Mouse (Mus musculus) midbrain, embryonic 12.5 days (tissue): ENCODE measurements around the gene Defb22. TPM values are rescaled to one million over a fixed set of nuclear protein-coding genes. Genes with fewer than 3 reads are reported as not detected.

Experiments
- ATAC-seq: fragments of 200-750 bp; cut with Nextera tagmentation; 2 replicates; pipeline ENCODE4 v1.8.0; 2017; ENCODE audit warnings: low read depth, moderate TSS enrichment, moderate library complexity; ENCODE audit not compliant: low FRiP score
- H3K27ac ChIP-seq: fragments of 300-500 bp; sonication (generic); replicated peaks from 2 replicates; pipeline ENCODE4 v1.5.1; 2016; ENCODE audit warnings: mild to moderate bottlenecking
- H3K27me3 ChIP-seq: fragments of 300-500 bp; sonication (generic); 2 replicates; pipeline ENCODE4 v1.6.1; 2016; ENCODE audit warnings: mild to moderate bottlenecking
- H3K36me3 ChIP-seq: fragments of 300-500 bp; sonication (generic); 2 replicates; pipeline ENCODE4 v1.6.1; 2016
- H3K4me1 ChIP-seq: fragments of 300-500 bp; sonication (generic); 2 replicates; pipeline ENCODE4 v1.6.1; 2016
- H3K4me2 ChIP-seq: fragments of 300-500 bp; sonication (generic); replicated peaks from 2 replicates; pipeline ENCODE4 v1.6.1; 2016; ENCODE audit warnings: mild to moderate bottlenecking, moderate library complexity
- H3K4me3 ChIP-seq: fragments of 300-500 bp; sonication (generic); 2 replicates; pipeline ENCODE4 v1.5.1; 2016; ENCODE audit warnings: mild to moderate bottlenecking
- H3K9ac ChIP-seq: fragments of 300-500 bp; sonication (generic); replicated peaks from 2 replicates; pipeline ENCODE4 v1.6.1; 2016; ENCODE audit warnings: mild to moderate bottlenecking, moderate library complexity
- H3K9me3 ChIP-seq: fragments of 300-500 bp; sonication (generic); 2 replicates; pipeline ENCODE4 v1.6.1; 2016; ENCODE audit warnings: mild to moderate bottlenecking
- WGBS: fragments of 180-500 bp; shearing (Covaris S2); methylation state at CpG from one replicate; pipeline ENCODE4 v1.1.7; 2016; 5-methylcytosine and 5-hydroxymethylcytosine counted together
- polyA plus RNA-seq: library from polyadenylated mRNA; unstranded; fragments of >200 nt; fragmentation: Nextera tagmentation; extraction: Ambion mirVana; gene quantifications from 2 replicates; pipeline ENCODE4 v1.2.1, GENCODE M21; 2016

Gene Defb22
- polyA plus RNA-seq, result not detected in 2 replicates

GRCm38 (mm10) chr2:152490038-152490437 is at the start of gene Defb22:
Defb22 (minus strand) TSS chr2:152490138.
- no peak within 1 kb of the TSS for H3K27ac ChIP-seq
- H3K4me2 ChIP-seq, result no peak within 1 kb of the TSS

GRCm38 (mm10) chr2:152517981-152518380 is 28.0 kb upstream of the Defb22 start, which contains the start of gene Defb28:
Defb28 (plus strand) TSS chr2:152518255.
- Histone ChIP-seq H3K9ac (no peak within 1 kb of the TSS), H3K27ac (no peak within 1 kb of the TSS), H3K9me3 (no peaks in the 10 kb centered on the region), H3K27me3 (no peaks in the 10 kb centered on the region), H3K4me1 (no peaks in the 10 kb centered on the region), H3K4me2 (no peak within 1 kb of the TSS), H3K4me3 (no peak within 1 kb of the TSS), H3K36me3 (no peaks in the 10 kb centered on the region)
- no peak for ATAC-seq
- WGBS, result 79% methylated on average over 4 of the region's 4 CpGs

More at GRCm38 (mm10) chr2:152490038-152490437, at the start of gene Defb22:
- no peaks in the 10 kb centered on the region for H3K36me3 ChIP-seq
- no peaks in the 10 kb centered on the region for H3K27me3 ChIP-seq
- ATAC-seq, result no peak
- no peaks in the 10 kb centered on the region for H3K9me3 ChIP-seq
- H3K4me3 ChIP-seq, result no peak within 1 kb of the TSS
- H3K4me1 ChIP-seq, result no peaks in the 10 kb centered on the region
- no peak within 1 kb of the TSS for H3K9ac ChIP-seq

- Histone ChIP-seq H3K4me3 (no peak overlapping the region), H3K9me3 (no peaks in the 10 kb centered on the region), H3K27ac (no peak overlapping the region), H3K4me2 (no peak overlapping the region), H3K27me3 (no peaks in the 10 kb centered on the region), H3K4me1 (no peaks in the 10 kb centered on the region), H3K36me3 (no peaks in the 10 kb centered on the region), H3K9ac (no peak overlapping the region)
- WGBS, result 74% methylated on average over 4 of the region's 4 CpGs
- no peak for ATAC-seq
Measured at GRCm38 (mm10) chr2:152516084-152516483, 26.1 kb upstream of the Defb22 start.

- Histone ChIP-seq H3K4me1 (no peaks in the 10 kb centered on the region), H3K9me3 (no peaks in the 10 kb centered on the region), H3K9ac (no peak within 1 kb of the TSS), H3K27me3 (no peaks in the 10 kb centered on the region), H3K36me3 (no peaks in the 10 kb centered on the region), H3K27ac (no peak within 1 kb of the TSS), H3K4me2 (no peak within 1 kb of the TSS), H3K4me3 (no peak within 1 kb of the TSS)
- WGBS, result 71% methylated on average over 1 of the region's 1 CpGs
- no peak for ATAC-seq
Measured at GRCm38 (mm10) chr2:152511592-152511991, 21.7 kb upstream of the Defb22 start, which contains the start of gene Defb26. Defb26 (minus strand) TSS chr2:152511692.

- H3K27me3 ChIP-seq, result no peaks in the 10 kb centered on the region
- 81% methylated on average over 2 of the region's 2 CpGs for WGBS
- H3K4me2 ChIP-seq, result no peak overlapping the region
- H3K27ac ChIP-seq, result no peak overlapping the region
- no peak overlapping the region for H3K4me3 ChIP-seq
- H3K9ac ChIP-seq, result no peak overlapping the region
- no peaks in the 10 kb centered on the region for H3K9me3 ChIP-seq
- no peaks in the 10 kb centered on the region for H3K36me3 ChIP-seq
- no peak for ATAC-seq
- H3K4me1 ChIP-seq, result no peaks in the 10 kb centered on the region
Measured at GRCm38 (mm10) chr2:152503950-152504349, 14.0 kb upstream of the Defb22 start.

GRCm38 (mm10) chr2:152500863-152501229 is 10.9 kb upstream of the Defb22 start:
- Histone ChIP-seq H3K27me3 (no peaks in the 10 kb centered on the region), H3K9me3 (no peaks in the 10 kb centered on the region), H3K4me3 (no peak overlapping the region), H3K27ac (no peak overlapping the region), H3K4me2 (no peak overlapping the region), H3K4me1 (no peaks in the 10 kb centered on the region), H3K36me3 (no peaks in the 10 kb centered on the region), H3K9ac (no peak overlapping the region)
- 74% methylated on average over 6 of the region's 6 CpGs for WGBS
- no peak for ATAC-seq

- Histone ChIP-seq H3K27me3 (no peaks in the 10 kb centered on the region), H3K4me2 (no peak overlapping the region), H3K36me3 (no peaks in the 10 kb centered on the region), H3K9ac (no peak overlapping the region), H3K4me3 (no peak overlapping the region), H3K9me3 (no peaks in the 10 kb centered on the region), H3K4me1 (no peaks in the 10 kb centered on the region), H3K27ac (no peak overlapping the region)
- no peak for ATAC-seq
- WGBS, result 79% methylated on average over 7 of the region's 7 CpGs
Measured at GRCm38 (mm10) chr2:152500204-152500862, 10.4 kb upstream of the Defb22 start.

GRCm38 (mm10) chr2:152498020-152498419 is 8.1 kb upstream of the Defb22 start:
- no peak for ATAC-seq
- Histone ChIP-seq H3K27ac (no peak overlapping the region), H3K27me3 (no peaks in the 10 kb centered on the region), H3K9me3 (no peaks in the 10 kb centered on the region), H3K9ac (no peak overlapping the region), H3K4me2 (no peak overlapping the region), H3K4me3 (no peak overlapping the region), H3K36me3 (no peaks in the 10 kb centered on the region), H3K4me1 (no peaks in the 10 kb centered on the region)
- WGBS, result 82% methylated on average over 6 of the region's 6 CpGs

- WGBS, result 72% methylated on average over 6 of the region's 6 CpGs
- Histone ChIP-seq H3K4me2 (no peak overlapping the region), H3K9ac (no peak overlapping the region), H3K9me3 (no peaks in the 10 kb centered on the region), H3K27me3 (no peaks in the 10 kb centered on the region), H3K36me3 (no peaks in the 10 kb centered on the region), H3K4me3 (no peak overlapping the region), H3K27ac (no peak overlapping the region), H3K4me1 (no peaks in the 10 kb centered on the region)
- no peak for ATAC-seq
Measured at GRCm38 (mm10) chr2:152493151-152493550, 3.2 kb upstream of the Defb22 start.

GRCm38 (mm10) chr2:152487024-152487423 is 2.9 kb downstream of the Defb22 start:
- Histone ChIP-seq H3K4me2 (no peak overlapping the region), H3K4me3 (no peak overlapping the region), H3K36me3 (no peaks in the 10 kb centered on the region), H3K9ac (no peak overlapping the region), H3K27ac (no peak overlapping the region), H3K4me1 (no peaks in the 10 kb centered on the region), H3K9me3 (no peaks in the 10 kb centered on the region), H3K27me3 (no peaks in the 10 kb centered on the region)
- WGBS, result 74% methylated on average over 2 of the region's 2 CpGs
- ATAC-seq, result no peak

- Histone ChIP-seq H3K9ac (no peak overlapping the region), H3K4me2 (no peak overlapping the region), H3K4me3 (no peak overlapping the region), H3K27me3 (no peaks in the 10 kb centered on the region), H3K27ac (no peak overlapping the region), H3K4me1 (no peaks in the 10 kb centered on the region), H3K36me3 (no peaks in the 10 kb centered on the region), H3K9me3 (no peaks in the 10 kb centered on the region)
- ATAC-seq, result no peak
- WGBS, result 90% methylated on average over 7 of the region's 7 CpGs
Measured at GRCm38 (mm10) chr2:152481726-152482125, 8.2 kb downstream of the Defb22 start.

GRCm38 (mm10) chr2:152480881-152481280 is 9.1 kb downstream of the Defb22 start:
- H3K4me3 ChIP-seq, result no peak overlapping the region
- no peaks in the 10 kb centered on the region for H3K27me3 ChIP-seq
- no peaks in the 10 kb centered on the region for H3K4me1 ChIP-seq
- no peak overlapping the region for H3K27ac ChIP-seq
- ATAC-seq, result no peak
- no peaks in the 10 kb centered on the region for H3K9me3 ChIP-seq
- no peaks in the 10 kb centered on the region for H3K36me3 ChIP-seq
- 76% methylated on average over 3 of the region's 3 CpGs for WGBS
- no peak overlapping the region for H3K4me2 ChIP-seq
- no peak overlapping the region for H3K9ac ChIP-seq

- H3K36me3 ChIP-seq, result no peaks in the 10 kb centered on the region
- no peaks in the 10 kb centered on the region for H3K27me3 ChIP-seq
- no peak within 1 kb of the TSS for H3K27ac ChIP-seq
- no peak within 1 kb of the TSS for H3K4me2 ChIP-seq
- H3K4me1 ChIP-seq, result no peaks in the 10 kb centered on the region
- H3K9me3 ChIP-seq, result no peaks in the 10 kb centered on the region
- H3K4me3 ChIP-seq, result no peak within 1 kb of the TSS
- WGBS, result 70% methylated on average over 2 of the region's 2 CpGs
- no peak for ATAC-seq
- H3K9ac ChIP-seq, result no peak within 1 kb of the TSS
Measured at GRCm38 (mm10) chr2:152476763-152477162, 13.2 kb downstream of the Defb22 start, which contains the start of gene Defb20. Defb20 (plus strand) TSS chr2:152477063.
